Mouse (Mus musculus) G1E (cell line): Measurements from ENCODE around the gene Adprm.

Source experiments
- CTCF ChIP-seq: IDR thresholded peaks from 2 replicates; pipeline ENCODE4 v1.5.1; 2012; ENCODE audit warnings: low read depth, low read length, inconsistent platforms, mixed read lengths
- GATA1 ChIP-seq: IDR thresholded peaks from 2 replicates; pipeline ENCODE4 v1.6.1; 2012; ENCODE audit warnings: borderline replicate concordance, low read length, inconsistent platforms, mixed read lengths

DNA sequence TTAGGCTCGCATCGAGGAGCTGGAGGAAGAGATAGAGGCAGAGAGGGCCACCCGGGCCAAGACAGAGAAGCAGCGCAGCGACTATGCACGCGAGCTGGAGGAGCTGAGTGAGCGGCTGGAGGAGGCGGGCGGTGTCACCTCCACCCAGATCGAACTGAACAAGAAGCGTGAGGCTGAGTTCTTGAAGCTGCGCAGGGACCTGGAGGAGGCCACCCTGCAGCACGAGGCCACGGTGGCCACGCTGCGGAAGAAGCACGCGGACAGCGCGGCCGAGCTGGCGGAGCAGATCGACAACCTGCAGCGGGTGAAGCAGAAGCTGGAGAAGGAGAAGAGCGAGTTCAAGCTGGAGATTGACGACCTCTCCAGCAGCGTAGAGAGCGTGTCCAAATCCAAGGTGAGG is 42.1 kb upstream of the Adprm start:
- TF ChIP-seq CTCF (no peak), GATA1 (no peak)
